Mouse (Mus musculus) small intestine, adult 2 months (tissue): ENCODE results near the gene Sox4.

Source experiments
- CTCF ChIP-seq: fragments of 200-500 bp; IDR thresholded peaks from 2 replicates; pipeline ENCODE4 v1.5.1; 2012; ENCODE audit warnings: low read depth, mild to moderate bottlenecking, control low read depth, inconsistent platforms, low read length, moderate library complexity, mixed read lengths; ENCODE audit not compliant: insufficient replicate concordance, insufficient read length; ENCODE audit errors: extremely low read depth
- POLR2A ChIP-seq: fragments of 200-500 bp; IDR thresholded peaks from 2 replicates; pipeline ENCODE4 v1.6.1; 2012; ENCODE audit warnings: low read depth, mild to moderate bottlenecking, control low read depth, inconsistent platforms, low read length, moderate library complexity

- TF ChIP-seq CTCF (no peak), POLR2A (no peak)
Measured at GRCm38 (mm10) chr13:28950623-28951491, 2.7 kb downstream of the Sox4 start.
